Mouse (Mus musculus) heart, postnatal 0 days (tissue): ENCODE measurements around the gene Krt23. TPM values are rescaled to one million over a fixed set of nuclear protein-coding genes. Genes with fewer than 3 reads are reported as not detected.

Experiments used
- ATAC-seq: fragments of 200-750 bp; cut with Nextera tagmentation; 2 replicates; pipeline ENCODE4 v1.8.0; 2017; ENCODE audit warnings: low read depth, moderate number of reproducible peaks, moderate library complexity; ENCODE audit not compliant: insufficient read depth
- DNase-seq: peaks from one replicate; pipeline ENCODE4 v3.0.0-alpha.2; 2016; ENCODE audit warnings: low spot score
- H3K27ac ChIP-seq: fragments of 300-500 bp; sonication (generic); 2 replicates; pipeline ENCODE4 v1.5.1; 2014; ENCODE audit warnings: low read depth, mild to moderate bottlenecking
- H3K27me3 ChIP-seq: fragments of 300-500 bp; sonication (generic); 2 replicates; pipeline ENCODE4 v1.6.1; 2014; ENCODE audit warnings: low read length, mixed read lengths; ENCODE audit not compliant: control insufficient read depth, insufficient read depth
- H3K36me3 ChIP-seq: fragments of 300-500 bp; sonication (generic); replicated peaks from 2 replicates; pipeline ENCODE4 v1.6.1; 2014; ENCODE audit warnings: low read length, mixed read lengths; ENCODE audit not compliant: control insufficient read depth, insufficient read depth
- H3K4me1 ChIP-seq: fragments of 300-500 bp; sonication (generic); 2 replicates; pipeline ENCODE4 v1.6.1; 2014; ENCODE audit warnings: antibody characterized with exemption; ENCODE audit not compliant: control insufficient read depth, insufficient read depth
- H3K4me2 ChIP-seq: fragments of 300-500 bp; sonication (generic); 2 replicates; pipeline ENCODE4 v1.6.1; 2014; ENCODE audit warnings: low read depth, mild to moderate bottlenecking, low read length, moderate library complexity
- H3K4me3 ChIP-seq: fragments of 300-500 bp; sonication (generic); 2 replicates; pipeline ENCODE4 v1.5.1; 2014; ENCODE audit warnings: low read depth, low read length
- H3K9ac ChIP-seq: fragments of 300-500 bp; sonication (generic); replicated peaks from 2 replicates; pipeline ENCODE4 v1.6.1; 2014; ENCODE audit warnings: low read depth, low read length, mixed read lengths
- H3K9me3 ChIP-seq: fragments of 300-500 bp; sonication (generic); replicated peaks from 2 replicates; pipeline ENCODE4 v1.6.1; 2016; ENCODE audit warnings: low read length; ENCODE audit not compliant: control insufficient read depth
- CTCF ChIP-seq: IDR thresholded peaks from 2 replicates; pipeline ENCODE4 v1.5.1; 2016; ENCODE audit warnings: antibody characterized with exemption, control low read depth, low read depth
- EP300 ChIP-seq: IDR thresholded peaks from 2 replicates; pipeline ENCODE4 v1.6.1; 2016; ENCODE audit warnings: antibody characterized with exemption, low read depth
- WGBS: fragments of 180-500 bp; shearing (Covaris S2); extraction: QIAGEN DNeasy Blood & Tissue Kit; methylation state at CpG from one replicate; pipeline ENCODE4 v1.1.7; 2014; 5-methylcytosine and 5-hydroxymethylcytosine counted together
- polyA plus RNA-seq: library from polyadenylated mRNA; unstranded; fragments of >200 nt; fragmentation: Nextera tagmentation; extraction: Ambion mirVana; gene quantifications from 2 replicates; pipeline ENCODE4 v1.2.1, GENCODE M21; 2015
- total RNA-seq: library from RNA; depleted of rRNA; stranded (reverse); fragments of >200 nt; gene quantifications from 2 replicates; pipeline ENCODE4 v1.2.3, GENCODE M21; 2014; ENCODE audit warnings: low replicate concordance

The Krt23 gene
- total and polyA plus RNA-seq, 2 experiments from 2014 or later, result 0.07 TPM; not detected in 1

DNA sequence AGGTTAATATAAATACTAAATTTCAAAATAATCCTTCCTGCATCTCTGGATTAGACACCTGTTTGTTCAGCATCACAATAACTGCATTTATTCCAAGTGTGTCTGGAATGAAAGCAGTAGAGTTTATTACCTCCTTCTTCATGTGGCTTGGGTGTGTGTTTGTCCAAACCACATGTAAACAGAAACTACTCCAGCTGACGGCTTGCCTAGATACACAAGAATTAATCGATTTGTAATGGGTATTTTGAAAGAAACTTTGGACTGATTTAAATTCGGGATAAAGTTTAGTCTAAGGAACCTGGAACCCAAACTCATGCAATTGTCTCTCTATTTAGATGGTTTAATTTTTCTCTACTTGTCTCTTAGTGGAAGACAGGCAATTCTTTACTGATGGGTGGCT is 18.0 kb downstream of the Krt23 start:
- 69% methylated on average over 3 of the region's 3 CpGs for WGBS
- no peaks in the 10 kb centered on the region for H3K4me1 ChIP-seq
- ATAC-seq (no peak), DNase-seq (no peak)
- H3K9ac ChIP-seq, result no peak overlapping the region
- no peak overlapping the region for H3K4me3 ChIP-seq
- TF ChIP-seq CTCF (no peak), EP300 (no peak)
- no peaks in the 10 kb centered on the region for H3K27me3 ChIP-seq
- H3K27ac ChIP-seq, result no peak overlapping the region
- H3K36me3 ChIP-seq, result no peaks in the 10 kb centered on the region
- no peak overlapping the region for H3K4me2 ChIP-seq
- H3K9me3 ChIP-seq, result no peaks in the 10 kb centered on the region

GRCm38 (mm10) chr11:99473433-99473832 is 19.5 kb downstream of the Krt23 start:
- WGBS, result 57% methylated on average over 6 of the region's 6 CpGs
- no peak overlapping the region for H3K27ac ChIP-seq
- H3K9ac ChIP-seq, result no peak overlapping the region
- no peaks in the 10 kb centered on the region for H3K4me1 ChIP-seq
- H3K36me3 ChIP-seq, result no peaks in the 10 kb centered on the region
- H3K27me3 ChIP-seq, result no peaks in the 10 kb centered on the region
- DNase-seq (no peak), ATAC-seq (no peak)
- H3K9me3 ChIP-seq, result no peaks in the 10 kb centered on the region
- no peak overlapping the region for H3K4me3 ChIP-seq
- H3K4me2 ChIP-seq, result no peak overlapping the region
- TF ChIP-seq CTCF (no peak), EP300 (no peak)

DNA sequence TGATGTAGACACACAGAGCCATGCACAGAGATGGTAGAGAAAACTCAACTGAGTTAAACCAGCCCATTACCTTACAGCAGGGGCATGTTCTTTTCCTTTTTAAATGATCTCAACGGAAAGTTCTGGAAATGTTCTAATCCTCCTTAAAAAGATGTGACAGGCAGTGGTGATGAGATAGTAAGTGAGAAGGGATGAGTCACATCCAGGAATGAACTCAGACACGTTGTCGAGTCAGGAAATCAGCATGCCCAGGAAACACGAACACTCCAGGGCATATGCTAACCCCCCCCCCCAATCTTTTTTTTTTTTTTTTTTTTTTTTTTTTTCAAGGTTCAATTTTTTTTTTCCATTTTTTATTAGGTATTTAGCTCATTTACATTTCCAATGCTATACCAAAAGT is 20.5 kb downstream of the Krt23 start:
- 65% methylated on average over 4 of the region's 4 CpGs for WGBS
- H3K4me3 ChIP-seq, result no peak overlapping the region
- H3K27ac ChIP-seq, result no peak overlapping the region
- ATAC-seq (no peak), DNase-seq (peak; percentile 16)
- H3K9ac ChIP-seq, result no peak overlapping the region
- no peaks in the 10 kb centered on the region for H3K4me1 ChIP-seq
- no peaks in the 10 kb centered on the region for H3K27me3 ChIP-seq
- no peak overlapping the region for H3K4me2 ChIP-seq
- TF ChIP-seq EP300 (no peak), CTCF (no peak)
- H3K36me3 ChIP-seq, result no peaks in the 10 kb centered on the region
- no peaks in the 10 kb centered on the region for H3K9me3 ChIP-seq

- no peak overlapping the region for H3K4me2 ChIP-seq
- no peak for DNase-seq
- H3K4me3 ChIP-seq, result no peak overlapping the region
- no peak overlapping the region for H3K9ac ChIP-seq
- H3K9me3 ChIP-seq, result no peaks in the 10 kb centered on the region
- ATAC-seq, result no peak
- no peaks in the 10 kb centered on the region for H3K27me3 ChIP-seq
- WGBS, result 83% methylated on average over 6 of the region's 6 CpGs
- H3K36me3 ChIP-seq, result no peaks in the 10 kb centered on the region
- no peaks in the 10 kb centered on the region for H3K4me1 ChIP-seq
- TF ChIP-seq CTCF (no peak), EP300 (no peak)
- H3K27ac ChIP-seq, result no peak overlapping the region
These were observed 21.0 kb downstream of the Krt23 start for GRCm38 (mm10) chr11:99471946-99472345.

DNA sequence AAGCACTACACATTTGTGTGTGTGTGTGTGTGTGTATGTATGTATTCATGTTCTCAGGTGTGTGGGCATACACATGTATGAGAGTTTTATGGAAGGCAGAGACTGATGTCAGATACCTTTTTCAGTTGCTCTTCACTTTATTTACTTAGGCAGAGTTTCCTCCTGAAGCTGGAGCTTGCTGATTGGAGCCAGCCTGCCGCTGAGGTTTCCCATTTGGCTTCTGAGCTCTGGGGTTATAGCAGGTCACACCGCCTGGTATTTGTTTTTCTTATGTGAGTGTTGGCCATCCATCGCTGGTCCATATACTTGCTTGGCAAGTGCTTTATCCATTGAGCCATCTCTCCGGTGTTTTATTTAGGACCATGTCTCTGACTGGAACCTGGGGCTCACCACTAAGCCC is 23.7 kb downstream of the Krt23 start:
- no peaks in the 10 kb centered on the region for H3K4me1 ChIP-seq
- no peaks in the 10 kb centered on the region for H3K36me3 ChIP-seq
- no peak overlapping the region for H3K4me2 ChIP-seq
- TF ChIP-seq EP300 (no peak), CTCF (no peak)
- no peak for ATAC-seq
- H3K4me3 ChIP-seq, result no peak overlapping the region
- H3K9ac ChIP-seq, result no peak overlapping the region
- no peak overlapping the region for H3K27ac ChIP-seq
- WGBS, result 75% methylated on average over 4 of the region's 4 CpGs
- DNase-seq, result no peak
- H3K27me3 ChIP-seq, result no peaks in the 10 kb centered on the region
- H3K9me3 ChIP-seq, result no peaks in the 10 kb centered on the region

DNA sequence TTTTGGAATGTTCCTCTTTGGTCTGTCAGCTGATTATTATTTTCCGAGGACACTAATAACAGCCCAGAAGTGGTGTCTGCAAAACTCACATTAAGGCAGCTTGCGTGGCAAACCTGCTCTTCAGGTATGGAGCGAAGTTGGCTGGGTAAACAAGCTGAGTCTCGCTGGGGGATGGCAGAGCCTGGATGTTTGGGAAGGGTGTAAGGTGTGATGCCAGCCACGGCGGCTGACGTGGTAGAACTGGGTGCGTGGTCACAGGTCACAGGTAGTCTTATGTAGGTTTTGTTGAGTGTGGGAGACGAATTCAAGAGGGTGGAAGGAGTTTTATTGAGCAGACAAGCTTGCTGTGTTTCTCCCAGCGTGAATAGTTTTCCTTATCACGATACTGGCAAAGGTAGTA is 24.4 kb downstream of the Krt23 start:
- 71% methylated on average over 11 of the region's 11 CpGs for WGBS
- H3K4me2 ChIP-seq, result no peak overlapping the region
- no peak overlapping the region for H3K27ac ChIP-seq
- H3K27me3 ChIP-seq, result no peaks in the 10 kb centered on the region
- no peak for DNase-seq
- no peaks in the 10 kb centered on the region for H3K9me3 ChIP-seq
- H3K4me1 ChIP-seq, result no peaks in the 10 kb centered on the region
- H3K9ac ChIP-seq, result no peak overlapping the region
- no peak overlapping the region for H3K4me3 ChIP-seq
- TF ChIP-seq EP300, result no peak
- no peak for TF ChIP-seq CTCF
- no peak for ATAC-seq
- H3K36me3 ChIP-seq, result no peaks in the 10 kb centered on the region
